Mouse (Mus musculus): Measurements from ENCODE around the gene Ewsr1.

DNA sequence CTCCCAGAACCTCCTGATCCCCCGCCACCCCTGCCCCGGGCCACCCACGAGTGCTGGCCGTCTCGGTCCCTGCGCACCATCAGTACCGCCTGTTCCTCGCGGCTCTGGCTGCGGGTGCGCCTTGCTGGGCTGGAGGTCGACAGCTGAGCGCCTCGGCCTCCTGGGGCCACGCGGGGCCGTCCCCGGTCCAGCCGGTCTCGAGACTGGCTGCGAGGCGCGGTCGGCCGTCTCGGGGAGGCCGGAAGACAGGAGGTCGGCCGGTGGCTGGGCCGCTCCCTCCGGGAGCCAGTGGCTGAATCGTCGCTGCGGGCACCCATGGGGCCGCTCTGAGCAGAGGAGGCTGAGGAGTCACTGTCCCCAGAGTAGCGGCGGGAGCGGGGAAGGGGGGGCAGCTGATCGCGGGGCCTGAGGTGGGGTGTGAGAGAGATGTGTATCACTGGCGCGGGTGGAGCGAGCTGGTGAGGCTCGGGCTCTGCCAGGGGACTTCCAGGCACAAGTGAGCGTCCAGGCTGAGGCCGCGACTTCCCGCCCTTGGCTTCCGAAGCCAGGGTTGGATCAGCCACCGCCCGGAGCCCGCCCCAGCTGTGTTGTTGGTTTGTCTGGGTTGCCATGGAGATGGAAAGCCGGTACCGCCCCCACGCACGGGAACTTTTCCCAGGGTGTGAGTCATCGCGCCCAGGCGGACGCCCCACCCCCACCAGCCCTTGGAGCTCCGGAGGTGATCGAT lies 37.5 kb downstream of the Ewsr1 start:
- TF ChIP-seq USF1 (IDR thresholded peaks at IDR 0.05; ENCODE audit: low read depth, low read length) (no peak), TCF12 (IDR thresholded peaks at IDR 0.05; ENCODE audit: low read depth, low read length) (no peak), NRF1 (IDR thresholded peaks at IDR 0.05; ENCODE audit: insufficient read depth, low read depth, low read length, poor library complexity, severe bottlenecking) (no peak), RCOR1 (IDR thresholded peaks at IDR 0.05; ENCODE audit: low read depth, low read length) (no peak), POLR2A (IDR thresholded peaks at IDR 0.05; ENCODE audit: control insufficient read depth in 1 of 2, insufficient read depth in 1 of 2, low read depth in 1 of 2, low read length in 2 of 2, poor library complexity in 1 of 2) (no peak), MXI1 (IDR thresholded peaks at IDR 0.05; ENCODE audit: low read depth, low read length) (no peak), CTCF (IDR thresholded peaks at IDR 0.05 in 2 of 3, conservative IDR thresholded peaks at IDR 0.05 in 1 of 3; ENCODE audit: control insufficient read depth in 1 of 3, insufficient read depth in 1 of 3, low read depth in 2 of 3, low read length in 3 of 3, poor library complexity in 1 of 3, severe bottlenecking in 1 of 3) (no peak), EP300 (IDR thresholded peaks at IDR 0.05; ENCODE audit: low read depth in 1 of 2, low read length in 2 of 2) (no peak), ETS1 (IDR thresholded peaks at IDR 0.05; ENCODE audit: low read depth, low read length) (no peak), CHD2 (IDR thresholded peaks at IDR 0.05; ENCODE audit: low read length) (no peak), KAT2A (conservative IDR thresholded peaks at IDR 0.05; ENCODE audit: low read depth, low read length) (no peak)
